Mouse (Mus musculus) midbrain, postnatal 0 days (tissue): ENCODE measurements around the gene Aqp1. TPM values are rescaled to one million over a fixed set of nuclear protein-coding genes. Genes with fewer than 3 reads are reported as not detected.
A peak's percentile ranks its signal among the peaks of the same experiment; 100 is the strongest.

Experiments
- ATAC-seq: fragments of 200-750 bp; cut with Nextera tagmentation; 2 replicates; pipeline ENCODE4 v1.8.0; 2017; ENCODE audit warnings: moderate number of reproducible peaks, mild to moderate bottlenecking, moderate TSS enrichment, moderate library complexity; ENCODE audit not compliant: low FRiP score
- DNase-seq: peaks from one replicate; pipeline ENCODE4 v3.0.0-alpha.2; 2015; ENCODE audit warnings: low spot score
- H3K27ac ChIP-seq: fragments of 300-500 bp; sonication (generic); 2 replicates; pipeline ENCODE4 v1.5.1; 2014; ENCODE audit warnings: low read depth, mild to moderate bottlenecking, low read length, mixed read lengths
- H3K27me3 ChIP-seq: fragments of 300-500 bp; sonication (generic); 2 replicates; pipeline ENCODE4 v1.6.1; 2014; ENCODE audit warnings: low read length, control low read depth, mixed read lengths; ENCODE audit not compliant: insufficient read depth
- H3K36me3 ChIP-seq: fragments of 300-500 bp; sonication (generic); 2 replicates; pipeline ENCODE4 v1.6.1; 2014; ENCODE audit warnings: low read length, control low read depth, mixed read lengths; ENCODE audit not compliant: insufficient read depth
- H3K4me1 ChIP-seq: fragments of 300-500 bp; sonication (generic); 2 replicates; pipeline ENCODE4 v1.6.1; 2014; ENCODE audit warnings: mild to moderate bottlenecking, control low read depth, antibody characterized with exemption, low read length, mixed read lengths; ENCODE audit not compliant: insufficient read depth
- H3K4me2 ChIP-seq: fragments of 300-500 bp; sonication (generic); 2 replicates; pipeline ENCODE4 v1.6.1; 2014; ENCODE audit warnings: low read depth, mild to moderate bottlenecking, low read length, mixed read lengths; ENCODE audit not compliant: poor library complexity, severe bottlenecking
- H3K4me3 ChIP-seq: fragments of 300-500 bp; sonication (generic); 2 replicates; pipeline ENCODE4 v1.5.1; 2014; ENCODE audit warnings: low read depth, mild to moderate bottlenecking, low read length, moderate library complexity
- H3K9ac ChIP-seq: fragments of 300-500 bp; sonication (generic); replicated peaks from 2 replicates; pipeline ENCODE4 v1.6.1; 2014; ENCODE audit warnings: mild to moderate bottlenecking, low read length, moderate library complexity, mixed read lengths; ENCODE audit not compliant: poor library complexity, severe bottlenecking
- H3K9me3 ChIP-seq: fragments of 300-500 bp; sonication (generic); 2 replicates; pipeline ENCODE4 v1.6.1; 2016; ENCODE audit warnings: low read length, control low read depth
- CTCF ChIP-seq: IDR thresholded peaks from 2 replicates; pipeline ENCODE4 v1.5.1; 2016; ENCODE audit warnings: antibody characterized with exemption, mild to moderate bottlenecking
- WGBS: fragments of 180-500 bp; shearing (Covaris S2); extraction: QIAGEN DNeasy Blood & Tissue Kit; methylation state at CpG from one replicate; pipeline ENCODE4 v1.1.7; 2014; 5-methylcytosine and 5-hydroxymethylcytosine counted together
- polyA plus RNA-seq: library from polyadenylated mRNA; unstranded; fragments of >200 nt; fragmentation: Nextera tagmentation; extraction: Ambion mirVana; gene quantifications from 2 replicates; pipeline ENCODE4 v1.2.1, GENCODE M21; 2015
- total RNA-seq: library from RNA; depleted of rRNA; stranded (reverse); fragments of >200 nt; gene quantifications from 2 replicates; pipeline ENCODE4 v1.2.3, GENCODE M21; 2014; rRNA removed

The Aqp1 gene
- total RNA-seq (2.2 and 13.2 TPM in 2 replicates), polyA plus RNA-seq (0.63 and 1.1 TPM in 2 replicates)

- no peak within 1 kb of the TSS for H3K4me2 ChIP-seq
- H3K9me3 ChIP-seq, result no peaks in the 10 kb centered on the region
- WGBS, result 20% methylated on average over 12 of the region's 12 CpGs
- H3K9ac ChIP-seq, result no peak within 1 kb of the TSS
- ATAC-seq, result no peak
- H3K27ac ChIP-seq, result no peak within 1 kb of the TSS
- H3K4me3 ChIP-seq, result no peak within 1 kb of the TSS
- no peaks in the 10 kb centered on the region for H3K27me3 ChIP-seq
- DNase-seq, result peak; percentile 69
- TF ChIP-seq CTCF, result no peak
- no peaks in the 10 kb centered on the region for H3K36me3 ChIP-seq
- H3K4me1 ChIP-seq, result peaks cover 6% of the 10 kb centered on the region
Measured at GRCm38 (mm10) chr6:55335989-55336514, at the start of gene Aqp1. Aqp1 (plus strand) TSS chr6:55336432.

- Histone ChIP-seq H3K9ac (no peak overlapping the region), H3K4me1 (no peaks in the 10 kb centered on the region)
Measured at GRCm38 (mm10) chr6:55288007-55288602, 48.1 kb upstream of the Aqp1 start.

GRCm38 (mm10) chr6:55294549-55295131 is 41.6 kb upstream of the Aqp1 start:
- no peak for ATAC-seq
- no peak overlapping the region for H3K4me3 ChIP-seq
- no peak overlapping the region for H3K9ac ChIP-seq
- H3K27ac ChIP-seq, result no peak overlapping the region
- DNase-seq, result peak; percentile 36
- H3K4me2 ChIP-seq, result no peak overlapping the region
- 49% methylated on average over 19 of the region's 19 CpGs for WGBS
- peaks cover 12% of the 10 kb centered on the region; the same call in 1 of the 2 replicates for H3K36me3 ChIP-seq
- TF ChIP-seq CTCF, result no peak
- no peaks in the 10 kb centered on the region for H3K4me1 ChIP-seq
- no peaks in the 10 kb centered on the region for H3K27me3 ChIP-seq
- H3K9me3 ChIP-seq, result no peaks in the 10 kb centered on the region

More at GRCm38 (mm10) chr6:55288007-55288602, 48.1 kb upstream of the Aqp1 start:
- no peak overlapping the region for H3K4me3 ChIP-seq
- WGBS, result 93% methylated on average over 5 of the region's 5 CpGs
- peaks cover 4% of the 10 kb centered on the region; the same call in 1 of the 2 replicates for H3K36me3 ChIP-seq
- DNase-seq, result no peak
- H3K9me3 ChIP-seq, result no peaks in the 10 kb centered on the region
- H3K4me2 ChIP-seq, result no peak overlapping the region
- no peak overlapping the region for H3K27ac ChIP-seq
- H3K27me3 ChIP-seq, result no peaks in the 10 kb centered on the region
- no peak for TF ChIP-seq CTCF
- no peak for ATAC-seq

GRCm38 (mm10) chr6:55295325-55295724 is 40.9 kb upstream of the Aqp1 start:
- no peak overlapping the region for H3K27ac ChIP-seq
- WGBS, result 83% methylated on average over 1 of the region's 1 CpGs
- H3K4me1 ChIP-seq, result no peaks in the 10 kb centered on the region
- no peak overlapping the region for H3K4me2 ChIP-seq
- peaks cover 12% of the 10 kb centered on the region; the same call in 1 of the 2 replicates for H3K36me3 ChIP-seq
- H3K27me3 ChIP-seq, result no peaks in the 10 kb centered on the region
- no peak overlapping the region for H3K4me3 ChIP-seq
- no peak overlapping the region for H3K9ac ChIP-seq
- DNase-seq (peak; percentile 19), ATAC-seq (no peak)
- no peaks in the 10 kb centered on the region for H3K9me3 ChIP-seq
- TF ChIP-seq CTCF, result no peak

DNA sequence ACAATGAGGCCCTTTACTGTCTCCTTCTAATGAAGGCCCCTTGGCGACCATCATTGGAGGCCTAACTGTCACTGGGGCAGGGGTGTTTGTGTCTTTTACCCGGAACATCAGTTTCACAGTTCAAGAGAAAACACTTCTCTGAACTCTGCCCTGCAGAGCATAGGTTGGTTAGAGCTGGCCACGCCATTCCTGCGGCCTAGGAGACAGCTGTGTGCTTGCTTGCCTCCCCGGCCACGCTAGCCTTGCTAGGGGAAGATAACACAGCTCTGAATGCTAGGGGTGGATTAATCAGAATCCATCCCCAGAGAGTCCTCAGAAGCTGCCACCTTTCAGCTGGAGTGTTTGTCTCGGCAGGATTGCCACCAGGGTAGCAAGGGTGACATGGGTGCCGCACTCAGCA is 36.8 kb upstream of the Aqp1 start:
- H3K4me2 ChIP-seq, result no peak overlapping the region
- TF ChIP-seq CTCF, result no peak
- no peaks in the 10 kb centered on the region for H3K9me3 ChIP-seq
- H3K36me3 ChIP-seq, result peaks cover 17% of the 10 kb centered on the region
- H3K4me1 ChIP-seq, result no peaks in the 10 kb centered on the region
- H3K9ac ChIP-seq, result no peak overlapping the region
- WGBS, result 91% methylated on average over 8 of the region's 8 CpGs
- no peak for DNase-seq
- H3K4me3 ChIP-seq, result no peak overlapping the region
- no peak overlapping the region for H3K27ac ChIP-seq
- no peaks in the 10 kb centered on the region for H3K27me3 ChIP-seq
- ATAC-seq, result no peak

DNA sequence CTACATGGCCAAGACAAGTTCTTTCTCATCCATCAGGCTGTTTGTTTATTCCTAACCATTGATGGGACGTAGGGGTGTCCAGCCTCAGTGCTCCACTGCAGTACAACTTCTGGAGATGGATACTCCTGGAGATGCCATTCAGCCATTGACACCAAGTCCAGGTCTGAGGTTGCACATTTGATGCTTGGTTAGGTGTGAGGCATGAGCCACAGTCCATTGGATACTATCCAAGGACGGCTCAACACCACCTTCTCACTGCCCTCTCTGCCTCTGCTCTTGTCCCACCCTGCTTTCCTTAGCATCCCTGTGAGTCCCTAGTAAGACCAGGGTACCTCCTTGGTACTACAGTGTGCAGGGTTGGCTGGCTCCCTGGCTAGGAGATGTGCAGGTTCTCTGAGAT is 36.3 kb upstream of the Aqp1 start:
- no peak for DNase-seq
- H3K27me3 ChIP-seq, result no peaks in the 10 kb centered on the region
- TF ChIP-seq CTCF, result no peak
- no peak overlapping the region for H3K4me3 ChIP-seq
- H3K4me1 ChIP-seq, result no peaks in the 10 kb centered on the region
- no peak overlapping the region for H3K4me2 ChIP-seq
- 98% methylated on average over 2 of the region's 2 CpGs for WGBS
- H3K27ac ChIP-seq, result no peak overlapping the region
- H3K36me3 ChIP-seq, result peaks cover 17% of the 10 kb centered on the region
- H3K9ac ChIP-seq, result no peak overlapping the region
- H3K9me3 ChIP-seq, result no peaks in the 10 kb centered on the region
- no peak for ATAC-seq
